Mouse (Mus musculus) testis, postnatal 14 days (tissue): ENCODE results near the gene Odf2l.
A peak's percentile ranks its signal among the peaks of the same experiment; 100 is the strongest.

Experiments used
- DNase-seq: peaks from one replicate; pipeline ENCODE4 v3.0.0; 2021; ENCODE audit warnings: low spot score

Odf2l gene

DNA sequence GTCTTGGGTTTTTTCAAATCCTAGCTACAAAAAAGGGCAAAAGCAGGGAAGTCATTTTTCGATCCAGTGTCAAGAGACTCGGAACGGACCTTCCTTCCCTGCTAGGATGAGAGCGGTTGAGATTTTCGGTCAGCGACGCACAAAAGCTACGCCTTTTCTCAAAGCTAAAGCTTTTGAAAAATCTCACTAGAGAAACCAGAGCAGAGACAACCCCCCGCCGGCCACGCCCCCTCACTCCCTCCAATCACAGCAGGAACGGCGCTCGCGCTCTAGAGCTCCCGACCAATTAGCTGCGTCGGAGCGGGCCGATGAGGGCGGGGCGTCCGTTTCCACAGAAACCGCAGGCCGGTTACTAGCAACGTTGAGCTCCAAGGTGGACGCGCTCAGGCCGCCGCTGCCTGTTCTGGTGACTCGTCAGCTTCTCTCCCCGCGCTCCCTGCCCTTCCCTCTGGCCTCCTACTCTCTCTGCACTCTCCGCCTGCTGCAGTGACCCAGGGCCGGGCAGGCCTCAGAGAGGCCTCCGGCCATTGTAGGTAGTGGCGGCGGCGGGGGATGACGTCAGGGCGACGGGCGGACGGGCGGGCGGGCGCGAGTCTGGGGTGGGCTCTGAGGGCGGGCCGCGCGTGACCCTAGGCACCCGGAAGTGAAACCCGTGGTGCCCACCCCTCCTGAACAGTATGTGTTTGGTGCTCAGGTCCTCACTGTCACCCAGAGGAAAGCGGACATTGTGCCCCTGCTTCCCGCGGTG is at the start of gene Odf2l:
Gene Odf2l, plus strand, starts transcription at position 335 of the 748 bp plus-strand sequence.
- peak; percentile 97 for DNase-seq

DNA sequence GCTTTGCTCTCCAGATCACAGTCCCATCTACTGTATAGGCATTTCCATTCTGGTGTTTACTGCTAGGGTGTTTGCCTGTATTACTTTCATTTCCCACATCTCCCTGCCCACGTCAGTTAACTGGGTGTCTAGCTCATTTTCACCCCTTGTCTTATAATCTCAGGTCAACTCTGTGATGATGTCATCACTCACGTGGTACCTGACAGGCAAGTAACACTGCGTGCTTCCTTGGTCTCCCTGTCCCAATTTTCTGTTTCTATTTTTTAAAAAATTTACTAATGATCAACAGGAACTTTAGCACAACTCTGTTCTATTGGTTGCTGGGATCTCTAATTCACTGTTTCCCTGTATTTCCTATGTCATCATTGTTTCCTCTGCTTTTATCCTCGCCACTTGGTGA is 49.4 kb upstream of the Odf2l start:
- no peak for DNase-seq

DNA sequence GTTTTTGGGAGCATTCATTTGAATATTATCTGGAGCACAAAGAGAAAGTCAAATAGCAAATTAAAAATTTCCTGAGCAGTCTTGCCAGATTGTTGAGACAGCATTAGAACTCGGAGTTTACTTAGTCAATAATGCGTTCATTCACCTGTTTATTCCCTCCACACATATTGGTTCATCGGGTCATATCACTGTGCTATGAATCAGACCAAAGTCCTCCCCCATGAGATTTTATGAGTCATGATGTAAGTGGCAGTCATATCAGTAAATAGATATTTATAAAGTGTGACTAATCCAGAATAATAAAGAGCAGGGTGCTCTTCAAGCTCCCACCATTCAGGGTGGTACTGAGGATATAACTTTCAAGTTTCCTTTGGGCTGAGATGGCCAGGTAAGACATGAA is 46.0 kb upstream of the Odf2l start:
- no peak for DNase-seq

DNA sequence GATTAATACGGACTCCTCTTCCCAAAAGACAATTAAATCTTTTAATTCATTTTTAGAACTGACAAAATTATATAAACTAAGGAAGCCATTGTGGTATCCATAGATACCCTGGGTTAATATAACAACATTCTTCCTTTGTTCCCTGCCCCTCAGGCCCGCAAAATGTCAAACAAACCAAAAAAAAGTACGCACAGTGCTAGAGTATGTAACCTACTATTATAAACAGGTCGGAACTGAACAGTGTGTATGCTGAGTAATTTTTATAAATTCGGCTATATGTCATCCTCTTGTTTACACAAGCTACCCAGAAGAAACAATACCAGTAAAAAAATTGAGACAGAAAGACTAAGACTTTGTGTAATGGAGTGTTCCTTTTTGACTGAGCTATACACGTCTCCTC is 40.0 kb upstream of the Odf2l start:
- no peak for DNase-seq

DNA sequence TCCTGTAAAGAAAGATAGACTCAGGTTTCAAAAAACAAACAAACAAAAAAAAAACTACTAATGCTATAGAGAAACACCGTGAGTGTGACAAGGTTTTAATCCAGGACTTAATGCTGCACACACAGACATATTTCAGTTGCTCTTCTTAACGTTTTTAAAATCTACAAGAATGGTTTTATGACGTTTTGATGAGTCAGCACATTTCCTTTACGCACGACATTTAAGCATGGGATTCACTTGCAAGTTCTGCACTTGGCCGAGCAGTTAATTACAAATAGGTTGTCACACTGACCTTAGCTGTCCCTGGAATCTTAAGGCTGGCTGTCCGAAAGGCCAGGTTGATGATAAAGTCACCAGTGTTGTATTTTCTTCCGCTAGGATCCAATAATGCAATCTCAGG is 37.5 kb upstream of the Odf2l start:
- no peak for DNase-seq

DNA sequence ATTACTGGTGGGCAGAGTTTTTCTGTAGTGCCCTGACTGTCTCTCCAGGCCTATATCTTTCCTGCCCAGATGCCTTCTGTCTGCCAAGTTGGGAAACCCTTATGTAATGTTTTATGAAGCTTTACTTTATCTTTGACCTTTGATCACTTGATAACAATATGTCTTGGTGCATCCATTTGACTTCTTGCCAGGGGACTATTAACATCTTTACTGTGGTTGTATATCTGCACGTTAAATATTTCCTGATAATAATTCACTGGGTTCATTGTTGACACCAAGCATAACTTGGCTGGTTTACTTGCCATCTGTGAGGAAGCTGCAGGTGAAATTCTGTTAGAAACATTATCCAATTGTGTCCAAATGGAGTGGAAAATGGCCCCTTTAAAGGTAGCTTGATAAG is 35.3 kb upstream of the Odf2l start:
- no peak for DNase-seq

DNA sequence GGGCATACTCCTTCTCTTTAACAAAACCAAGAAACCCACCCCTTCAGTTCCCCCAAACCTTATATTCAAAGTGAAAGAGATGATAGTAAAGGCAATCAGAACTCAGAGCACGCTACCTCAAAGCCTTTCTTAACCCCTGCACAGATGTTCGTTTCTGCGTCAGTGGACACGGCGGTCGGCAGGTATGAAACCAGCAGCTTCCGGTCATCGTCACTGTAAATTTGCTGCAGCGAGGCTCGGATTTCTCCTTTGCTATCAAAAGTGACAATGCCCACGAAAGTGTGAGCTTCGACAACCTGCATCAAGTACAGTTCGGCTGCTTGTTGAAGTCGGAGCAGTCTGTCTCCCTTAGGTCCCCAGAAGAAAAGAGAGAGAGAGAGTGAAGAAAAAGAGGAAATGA is 32.2 kb upstream of the Odf2l start:
- no peak for DNase-seq

DNA sequence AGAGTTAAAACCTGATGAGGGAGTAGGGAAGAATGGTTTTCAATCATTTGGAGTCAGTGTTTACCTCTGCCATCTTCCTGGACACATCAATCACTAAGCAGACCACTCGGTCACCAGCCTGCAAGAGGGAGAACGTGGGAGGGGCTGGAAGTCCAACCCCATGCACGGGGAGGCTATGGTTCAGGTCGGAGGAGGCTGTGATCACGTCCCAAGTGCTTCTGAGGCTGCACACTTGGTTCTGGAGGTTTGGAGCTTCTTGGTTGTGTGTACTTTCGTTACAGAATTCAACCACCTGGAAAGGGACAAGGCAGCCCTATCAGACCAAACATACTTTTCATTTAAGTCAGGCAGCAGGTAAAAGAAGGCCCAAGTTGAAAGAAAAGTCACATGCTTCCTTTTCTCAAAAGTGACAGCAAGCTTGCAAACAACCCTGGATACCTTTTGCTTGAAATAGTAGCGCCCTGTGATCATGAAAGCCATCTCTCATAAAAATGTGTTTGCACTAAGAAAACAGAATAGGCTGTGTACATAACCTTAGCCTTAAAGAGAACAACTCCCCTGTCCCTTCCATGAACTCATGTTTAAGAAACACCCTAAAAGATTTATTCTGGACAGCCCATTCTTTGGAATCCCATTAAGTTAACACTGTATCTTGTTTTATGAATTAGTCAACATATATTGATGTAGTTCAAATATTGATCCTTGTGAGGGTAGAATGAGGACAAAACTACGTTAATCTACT is 30.4 kb upstream of the Odf2l start:
- DNase-seq, result no peak

DNA sequence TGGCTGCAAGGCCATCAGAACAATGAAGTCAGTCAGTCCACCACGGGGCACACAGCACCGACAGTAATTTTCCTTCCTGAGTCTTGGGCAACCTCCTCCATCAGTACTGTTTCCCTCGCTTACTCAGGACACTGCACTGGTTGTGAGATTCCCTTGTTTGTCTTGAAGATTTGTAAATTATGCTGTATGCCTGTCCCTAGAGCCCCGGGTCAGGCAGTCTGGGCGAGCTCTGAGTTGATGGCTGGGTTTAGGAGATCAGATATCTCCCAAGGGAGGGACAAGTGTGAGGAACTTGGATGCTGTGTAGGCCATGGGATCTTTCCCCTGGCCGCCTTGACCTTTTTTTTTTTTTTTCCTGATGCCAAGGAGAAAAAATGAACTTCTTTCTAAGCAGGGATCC is 19.1 kb upstream of the Odf2l start, which contains the start of gene Clca2:
Gene Clca2, minus strand, starts transcription at position 153 of the 400 bp plus-strand sequence.
- no peak for DNase-seq

DNA sequence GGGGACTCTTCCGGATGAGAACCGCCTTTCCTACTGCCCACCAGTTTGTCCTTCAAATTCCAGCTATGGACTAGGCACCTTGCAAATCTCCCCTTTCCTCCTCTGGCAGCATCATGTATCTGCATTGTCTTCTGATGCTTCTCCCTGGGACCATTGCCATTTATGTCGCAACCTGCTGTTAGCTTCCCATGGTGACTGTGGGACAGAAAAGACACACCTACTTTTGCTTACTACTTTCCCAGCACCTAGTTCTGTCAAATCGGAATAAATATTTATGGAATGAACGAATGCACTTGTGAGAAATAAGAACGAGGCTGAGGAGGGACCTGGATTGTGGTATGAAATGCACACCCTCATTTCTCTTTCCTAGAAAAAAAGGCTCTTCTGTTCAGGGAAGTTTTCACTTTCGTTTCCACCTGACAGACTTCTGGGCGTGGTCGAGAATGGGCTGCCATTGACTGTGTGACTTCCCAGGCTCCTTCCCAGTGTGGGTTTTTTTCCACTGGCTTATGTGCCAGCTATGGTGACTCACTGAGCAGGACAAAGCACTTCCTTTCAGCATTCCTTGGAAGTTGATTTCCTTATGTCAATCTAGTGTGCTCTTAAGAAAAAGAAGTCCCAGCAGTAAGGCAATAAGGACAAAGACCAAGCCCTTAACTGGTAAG is 16.4 kb upstream of the Odf2l start:
- no peak for DNase-seq

DNA sequence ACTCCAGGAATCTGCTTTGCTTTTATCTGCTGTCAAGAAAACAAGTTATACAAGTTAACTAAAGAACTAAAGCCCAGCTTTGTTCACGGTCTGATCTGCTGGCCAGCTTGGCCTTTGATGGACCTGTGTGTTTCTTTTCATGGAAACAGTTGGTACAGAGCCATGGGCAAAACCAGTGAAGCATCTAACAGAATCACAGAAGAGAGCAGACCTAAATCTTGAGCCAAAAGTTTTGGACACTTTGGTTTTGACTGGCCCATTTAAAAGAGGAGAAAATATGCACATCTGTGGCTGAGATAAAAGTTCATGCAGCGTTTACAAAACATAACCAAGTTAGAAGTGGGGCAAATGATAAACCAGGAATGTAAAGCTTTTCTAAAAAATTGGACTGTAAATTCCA is 15.1 kb upstream of the Odf2l start:
- DNase-seq, result no peak

DNA sequence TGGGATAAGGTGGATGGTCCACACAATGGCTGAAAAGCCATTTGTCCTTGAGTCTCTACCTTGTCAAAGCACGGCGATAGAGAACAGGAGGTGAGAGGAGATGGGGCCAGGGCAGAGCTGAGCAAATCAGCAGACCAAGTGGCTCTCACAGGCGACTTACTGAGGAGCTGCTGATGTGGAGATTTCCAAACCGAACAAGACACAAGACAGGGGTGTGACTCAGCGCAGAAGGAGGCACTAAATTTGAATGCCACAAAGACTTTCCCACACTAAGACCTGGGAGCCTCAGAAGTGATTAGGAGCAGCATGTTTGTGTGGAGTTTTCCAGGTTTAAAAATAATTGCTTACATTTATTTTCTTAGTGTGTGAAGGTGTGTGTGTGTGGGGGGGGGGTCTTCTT is 14.6 kb upstream of the Odf2l start:
- no peak for DNase-seq

DNA sequence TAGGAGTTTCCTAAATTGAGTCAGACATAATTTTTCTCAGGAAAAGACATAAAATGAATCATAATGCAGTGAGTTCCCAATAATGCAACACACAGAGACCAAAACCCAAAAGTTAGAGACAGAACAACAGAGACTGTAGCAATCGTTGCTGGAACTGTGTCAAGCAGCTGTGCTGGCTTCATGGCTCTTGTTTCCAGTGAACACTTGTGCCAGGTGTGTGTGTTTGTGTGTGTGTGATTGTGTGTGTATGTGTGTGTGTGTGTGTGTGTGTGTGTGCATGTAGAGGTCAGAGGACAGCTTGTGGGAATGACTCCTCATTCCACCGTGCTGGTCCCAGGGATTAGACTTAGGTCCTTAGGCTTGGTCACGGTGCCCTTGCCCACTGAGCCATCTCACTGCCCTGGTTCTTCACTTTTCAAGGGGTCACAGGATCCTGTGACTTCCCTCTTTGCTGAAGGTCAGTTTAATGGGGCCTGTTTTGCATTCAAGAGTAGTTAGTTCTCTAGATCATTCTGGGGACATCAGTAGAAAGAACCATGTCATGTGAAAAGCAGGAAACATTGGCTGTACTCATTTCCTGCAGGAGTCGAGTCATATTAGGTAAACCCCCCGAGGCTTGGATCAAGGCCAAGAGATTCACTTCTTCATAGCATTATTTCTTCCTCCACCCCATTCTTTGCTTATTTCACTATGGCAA is 13.2 kb upstream of the Odf2l start:
- DNase-seq, result no peak

DNA sequence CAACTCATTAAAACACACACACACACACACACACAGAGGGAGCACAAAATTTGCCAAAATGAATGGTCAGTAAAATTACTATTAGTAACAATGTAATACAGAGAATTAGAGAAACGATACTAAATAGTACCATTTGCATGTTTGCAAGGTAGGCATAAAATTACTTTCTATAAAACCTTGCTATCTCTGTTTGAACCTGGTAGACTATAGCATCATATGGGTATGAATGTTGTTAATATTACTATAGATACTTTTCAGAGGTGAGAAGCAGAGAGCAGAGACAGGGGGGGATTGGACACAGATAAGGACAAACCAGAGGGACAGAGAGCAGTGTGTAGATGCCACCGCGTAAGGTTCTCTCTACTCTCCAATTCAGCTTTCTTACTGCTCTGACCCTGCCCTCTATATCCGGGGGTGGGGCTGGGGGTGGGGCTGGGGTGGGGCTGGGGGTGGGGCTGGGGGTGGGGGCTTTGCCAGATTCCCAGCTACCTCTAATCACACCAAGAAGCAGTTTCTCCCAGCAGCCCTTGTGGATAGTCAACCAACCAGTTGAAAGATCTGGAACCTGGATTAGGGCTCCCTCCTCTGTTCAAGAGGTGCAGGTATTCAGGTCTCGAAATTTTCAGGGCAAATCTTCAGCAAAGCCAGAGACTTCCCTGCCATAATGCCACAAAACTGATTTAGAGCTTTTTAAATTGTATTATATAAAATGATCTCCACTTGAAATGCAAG is 12.4 kb upstream of the Odf2l start:
- no peak for DNase-seq

DNA sequence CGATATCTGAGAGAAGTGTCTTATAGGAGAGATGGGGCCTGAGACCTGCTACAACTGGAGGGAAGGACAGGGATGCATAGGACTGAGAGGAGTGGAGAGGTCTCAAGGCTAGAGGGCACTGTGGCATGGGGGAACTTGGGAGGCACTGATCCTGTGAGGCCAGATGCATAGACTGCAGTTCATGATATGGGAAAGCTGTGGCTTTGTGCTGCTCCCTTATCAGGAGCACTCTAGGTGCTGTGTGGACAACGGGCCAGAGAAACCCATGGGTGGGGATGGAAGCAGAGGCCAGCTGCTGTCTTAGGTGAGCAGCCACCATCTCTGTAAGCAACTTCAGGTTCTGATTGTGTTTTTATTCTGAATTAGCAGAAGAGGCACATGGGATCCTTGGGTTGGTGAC is 3.2 kb upstream of the Odf2l start:
- DNase-seq, result no peak

DNA sequence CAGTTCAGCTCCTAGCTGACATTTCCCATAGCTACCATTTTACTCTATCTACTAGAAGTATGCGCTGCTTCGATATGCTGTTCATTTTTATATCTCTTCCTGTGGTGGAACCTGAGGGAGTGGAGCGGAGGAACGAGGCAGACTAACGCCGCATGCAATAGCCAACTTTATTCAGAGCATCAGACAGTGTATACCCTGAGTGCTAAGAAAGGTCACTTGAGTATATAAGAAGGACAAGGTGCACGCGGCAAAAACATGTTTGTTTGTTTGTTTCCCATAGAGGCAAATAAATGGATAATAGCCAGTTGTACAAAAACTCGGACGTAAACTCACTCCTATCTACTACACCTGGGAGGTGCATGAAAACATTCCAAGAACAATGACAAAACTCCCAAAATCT is 751 bp upstream of the Odf2l start:
- DNase-seq, result no peak

DNA sequence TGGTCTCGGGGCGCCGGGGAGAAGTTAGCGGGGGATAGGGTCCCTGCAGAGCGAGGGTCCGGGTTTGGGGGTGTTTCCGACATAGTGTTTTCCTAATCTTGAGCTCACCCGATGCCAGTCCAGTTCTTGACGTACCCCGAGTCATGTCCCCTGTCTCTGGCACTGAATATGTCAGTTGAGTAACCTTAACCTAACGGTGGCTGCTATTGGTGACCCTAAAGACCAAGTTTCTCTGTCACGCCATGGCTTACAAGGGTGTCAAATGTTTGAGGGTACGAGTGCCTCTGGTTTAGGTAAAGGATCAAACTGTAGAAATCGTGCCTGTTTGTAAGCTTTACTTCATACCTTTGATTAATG is 592 bp downstream of the Odf2l start:
- DNase-seq, result no peak

DNA sequence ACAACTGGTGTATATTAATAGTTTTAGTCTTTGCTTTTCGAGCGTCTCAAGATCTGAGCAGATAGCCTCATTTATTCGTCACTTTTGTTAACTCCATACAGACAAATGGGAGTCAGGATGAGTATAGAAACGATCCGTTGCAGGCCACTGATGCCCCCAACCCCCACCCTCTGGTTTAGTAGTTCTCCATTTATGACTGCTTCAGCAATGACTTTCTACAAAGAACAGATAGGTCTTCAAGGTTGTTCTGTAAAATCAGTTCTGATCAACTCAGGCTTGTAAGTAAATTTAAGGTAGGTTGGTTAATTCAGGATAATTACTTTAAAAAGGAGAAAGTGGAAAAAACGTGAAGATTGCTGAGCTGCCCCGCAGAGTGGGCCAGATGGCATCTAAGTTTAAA is 1.0 kb downstream of the Odf2l start:
- no peak for DNase-seq

DNA sequence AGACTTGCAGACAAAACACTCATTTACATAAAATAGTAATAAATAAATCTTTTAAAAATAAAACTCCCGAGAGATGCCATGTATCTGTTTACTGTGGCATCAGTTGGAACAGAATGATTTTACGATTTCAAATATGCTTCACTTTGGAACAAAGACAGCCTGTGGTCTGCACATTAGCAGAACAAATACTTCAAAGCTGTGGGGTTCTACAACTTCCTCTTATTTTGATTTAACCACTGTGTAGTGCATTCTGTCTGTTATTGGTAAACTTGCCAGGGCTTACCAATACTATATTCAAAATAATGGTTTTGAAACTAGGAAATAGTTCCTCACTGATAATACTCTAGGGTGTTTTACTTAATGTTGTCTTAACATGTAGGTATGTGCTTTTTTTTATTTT is 8.2 kb downstream of the Odf2l start:
- no peak for DNase-seq

DNA sequence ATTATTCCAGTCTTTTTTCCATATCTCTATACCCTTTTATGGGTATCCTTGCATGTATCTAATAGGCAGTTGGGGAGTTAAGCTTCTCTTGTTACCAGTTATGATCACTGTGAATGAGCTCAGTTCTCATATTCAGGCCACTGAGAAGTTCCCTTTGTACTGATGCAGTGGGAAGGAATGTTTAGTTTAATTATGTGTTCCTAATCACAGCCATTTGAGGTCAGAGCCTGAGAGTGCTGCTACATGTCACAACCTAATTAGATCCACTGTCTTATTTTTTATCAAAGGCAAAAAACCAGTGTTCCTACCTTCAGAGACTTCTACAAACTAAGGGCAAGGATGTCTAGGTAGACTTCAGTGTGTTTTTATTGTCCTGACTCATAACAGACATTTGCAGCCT is 11.0 kb downstream of the Odf2l start:
- DNase-seq, result no peak

DNA sequence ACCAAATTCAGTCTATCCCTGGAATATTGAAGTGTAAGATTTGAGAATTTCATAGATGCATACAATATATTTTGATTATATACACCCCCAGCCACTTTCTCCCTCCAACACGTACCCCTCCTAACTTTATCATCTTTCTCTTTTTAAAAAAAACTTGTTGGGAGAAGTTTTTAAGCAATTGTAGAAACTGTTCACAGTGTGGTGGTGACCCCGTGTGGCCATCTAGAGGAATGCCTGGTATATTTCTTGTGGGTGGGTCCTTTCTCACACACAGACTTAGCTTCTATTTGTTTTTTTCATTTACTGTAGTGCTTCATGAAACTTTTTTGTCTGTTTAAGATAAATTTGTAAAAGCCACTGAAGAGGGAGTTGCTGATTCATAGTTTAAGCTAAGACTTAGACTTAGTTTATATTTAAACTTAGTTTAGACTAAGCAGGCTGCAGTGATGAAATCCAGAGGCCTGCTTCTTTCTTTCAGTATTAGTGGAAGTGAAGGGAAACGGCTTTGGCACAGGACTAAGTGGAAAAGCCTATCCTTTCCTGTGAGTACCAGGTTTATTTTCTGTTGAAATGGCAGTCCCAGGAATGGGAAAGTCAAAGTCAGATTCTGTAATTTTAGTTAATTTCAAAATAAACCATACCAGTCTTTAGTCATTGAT is 13.0 kb downstream of the Odf2l start:
- no peak for DNase-seq
